Mouse (Mus musculus): ENCODE measurements around the gene Litaf. TPM values are rescaled to one million over a fixed set of nuclear protein-coding genes. Genes with fewer than 3 reads are reported as not detected.
"Not testable (repeated sequence)": the region's sequence is repeated elsewhere in the genome, so short reads cannot be mapped to it uniquely, and the experiment has no call there.

Gene Litaf
- total RNA-seq, 2 experiments from 2014 or later, result 29.5 to 30.6 TPM

- intact Hi-C loops (cut with DNase I), result no loop called here
- no peak for DNase-seq
These were observed 67.7 kb downstream of the Litaf start for GRCm38 (mm10) chr16:10998224-10998623.

- no peak for DNase-seq
- intact Hi-C loops (cut with DNase I), result no loop called here
These were observed 69.4 kb downstream of the Litaf start for GRCm38 (mm10) chr16:10996576-10996975.

GRCm38 (mm10) chr16:10993032-10993744 is 72.8 kb downstream of the Litaf start:
- intact Hi-C loops (cut with DNase I), result loop anchor here (2.0 to 5.0 kb wide), 2 partner anchors 16 to 41 kb away; no protein-coding TSS in a partner anchor
- DNase-seq, result peak; percentile 94 to 96

GRCm38 (mm10) chr16:10992090-10993031 is 73.6 kb downstream of the Litaf start:
- intact Hi-C loops (cut with DNase I), result loop anchor here (2.0 to 5.0 kb wide), 2 partner anchors 16 to 40 kb away; no protein-coding TSS in a partner anchor
- peak; percentile 54 to 56 for DNase-seq

- intact Hi-C loops (cut with DNase I), result loop anchor here (2.0 to 5.0 kb wide), 2 partner anchors 17 to 39 kb away; no protein-coding TSS in a partner anchor
- DNase-seq, result no peak
These were observed 74.2 kb downstream of the Litaf start for GRCm38 (mm10) chr16:10991737-10992089.

- no peak for DNase-seq
- intact Hi-C loops (cut with DNase I), result loop anchor here (5.0 kb wide), 1 partner anchor 38 kb away; no protein-coding TSS in a partner anchor
These were observed 75.2 kb downstream of the Litaf start for GRCm38 (mm10) chr16:10990763-10991162.

- DNase-seq, result no peak
- intact Hi-C loops (cut with DNase I), result loop anchor here (5.0 kb wide), 1 partner anchor 38 kb away; no protein-coding TSS in a partner anchor
These were observed 76.1 kb downstream of the Litaf start for GRCm38 (mm10) chr16:10989896-10990295.

GRCm38 (mm10) chr16:10989361-10989760 is 76.6 kb downstream of the Litaf start:
- intact Hi-C loops (cut with DNase I), result no loop called here
- DNase-seq, result no peak

GRCm38 (mm10) chr16:10988261-10988660 is 77.7 kb downstream of the Litaf start:
- intact Hi-C loops (cut with DNase I), result no loop called here
- DNase-seq, result no peak

- intact Hi-C loops (cut with DNase I), result no loop called here
- no peak for DNase-seq
These were observed 81.4 kb downstream of the Litaf start for GRCm38 (mm10) chr16:10984534-10984933.

GRCm38 (mm10) chr16:10981493-10982070 is 84.4 kb downstream of the Litaf start:
- no peak for DNase-seq
- intact Hi-C loops (cut with DNase I), result no loop called here

GRCm38 (mm10) chr16:10979064-10979803 is 86.7 kb downstream of the Litaf start:
- intact Hi-C loops (cut with DNase I), result no loop called here

GRCm38 (mm10) chr16:10977877-10978276 is 88.1 kb downstream of the Litaf start:
- intact Hi-C loops (cut with DNase I), result no loop called here
- DNase-seq, result no peak

More at GRCm38 (mm10) chr16:10979064-10979803, 86.7 kb downstream of the Litaf start:
- DNase-seq, result no peak

GRCm38 (mm10) chr16:10976202-10976631 is 89.7 kb downstream of the Litaf start:
- intact Hi-C loops (cut with DNase I), result no loop called here
- DNase-seq, result peak; percentile 22 to 43

GRCm38 (mm10) chr16:10974939-10975338 is 91.0 kb downstream of the Litaf start:
- no peak for DNase-seq
- intact Hi-C loops (cut with DNase I), result no loop called here

- intact Hi-C loops (cut with DNase I), result no loop called here
- peak; percentile 46 to 59 for DNase-seq
These were observed 91.9 kb downstream of the Litaf start for GRCm38 (mm10) chr16:10974037-10974446.

GRCm38 (mm10) chr16:10972259-10972658 is 93.7 kb downstream of the Litaf start:
- no peak for DNase-seq
- intact Hi-C loops (cut with DNase I), result no loop called here

- not testable (repeated sequence) for DNase-seq
These were observed 96.0 kb downstream of the Litaf start for GRCm38 (mm10) chr16:10969944-10970343.

GRCm38 (mm10) chr16:10969342-10969741 is 96.6 kb downstream of the Litaf start:
- intact Hi-C loops (cut with DNase I), result no loop called here
- no peak for DNase-seq

More at GRCm38 (mm10) chr16:10969944-10970343, 96.0 kb downstream of the Litaf start:
- intact Hi-C loops (cut with DNase I), result not testable (repeated sequence)

- no peak for DNase-seq
- intact Hi-C loops (cut with DNase I), result no loop called here
These were observed 97.7 kb downstream of the Litaf start for GRCm38 (mm10) chr16:10968299-10968698.
